Comparison of ENCODE assay signal across 8 mouse cellular contexts in genomic region chr7:93080731-93081430, GRCm38 (mm10). TPM values are rescaled to one million over a fixed set of nuclear protein-coding genes. Genes with fewer than 3 reads are reported as not detected.
DNase-seq lines count a peak whose midpoint lies in the region; ATAC-seq and TF ChIP-seq lines count a peak whose summit lies in the region.

No protein-coding gene starts in this region.

- peak overlapping the region; percentile 31 for H3K9ac ChIP-seq in ES-Bruce4 (ENCODE audit: low read depth, poor library complexity, severe bottlenecking)
- peak overlapping the region; percentile 47 for H3K9ac ChIP-seq in embryonic facial prominence, embryonic 12.5 days
- peak overlapping the region; percentile 85 for H3K9ac ChIP-seq in hindbrain, embryonic 15.5 days
- H3K9ac ChIP-seq in midbrain, embryonic 15.5 days: peak overlapping the region; percentile 85

- WGBS in embryonic facial prominence, embryonic 12.5 days: under 1% methylated on average over 45 of the region's 45 CpGs
- WGBS in hindbrain, embryonic 15.5 days: 0% methylated on average over 45 of the region's 45 CpGs
- WGBS in midbrain, embryonic 15.5 days: under 1% methylated on average over 45 of the region's 45 CpGs

- intact Hi-C loops in gastrocnemius, adult 2 months (cut with DNase I): no loop called here
- intact Hi-C loops in gastrocnemius, postnatal 14 days (cut with DNase I; ENCODE audit: low total_unique reads): no loop called here

- no peak for TF ChIP-seq CTCF in gastrocnemius, adult 2 months (IDR thresholded peaks at IDR 0.05)
- no peak for TF ChIP-seq CTCF in ES-Bruce4 (IDR thresholded peaks at IDR 0.05; ENCODE audit: low read depth, low read length)

- H3K4me1 ChIP-seq in ES-Bruce4 (ENCODE audit: control insufficient read depth, insufficient read depth, low read length): no peaks in the 10 kb centered on the region
- H3K4me1 ChIP-seq in embryonic facial prominence, embryonic 12.5 days: 0 out of 2 replicates have a peak, but pooled peaks cover 4% of the 10 kb centered on the region
- H3K4me1 ChIP-seq in hindbrain, embryonic 15.5 days (replicated peaks): peaks cover 29% of the 10 kb centered on the region
- H3K4me1 ChIP-seq in midbrain, embryonic 15.5 days: peaks cover 52% of the 10 kb centered on the region

- peak overlapping the region; percentile 78 for H3K27ac ChIP-seq in gastrocnemius, adult 2 months
- H3K27ac ChIP-seq in ES-Bruce4 (ENCODE audit: insufficient read depth, low read length): no peak overlapping the region
- no peak overlapping the region for H3K27ac ChIP-seq in embryonic facial prominence, embryonic 12.5 days
- peak overlapping the region; percentile 85 for H3K27ac ChIP-seq in hindbrain, embryonic 15.5 days (replicated peaks)
- peak overlapping the region; percentile 84 for H3K27ac ChIP-seq in midbrain, embryonic 15.5 days

- no peak for TF ChIP-seq EP300 in ES-Bruce4 (IDR thresholded peaks at IDR 0.05; ENCODE audit: insufficient read depth, low read depth, low read length)

- no peak for TF ChIP-seq POLR2A in ES-Bruce4 (IDR thresholded peaks at IDR 0.05; ENCODE audit: insufficient read depth, low read length)

- H3K4me2 ChIP-seq in embryonic facial prominence, embryonic 12.5 days (replicated peaks): peak overlapping the region; percentile 83
- peak overlapping the region; percentile 62 for H3K4me2 ChIP-seq in hindbrain, embryonic 15.5 days
- peak overlapping the region; percentile 85 for H3K4me2 ChIP-seq in midbrain, embryonic 15.5 days

- H3K27me3 ChIP-seq in ES-Bruce4 (ENCODE audit: control insufficient read depth, insufficient read depth, low read length, poor library complexity, severe bottlenecking): peaks cover 3% of the 10 kb centered on the region
- H3K27me3 ChIP-seq in embryonic facial prominence, embryonic 12.5 days: 0 out of 2 replicates have a peak, but pooled peaks cover 8% of the 10 kb centered on the region
- H3K27me3 ChIP-seq in hindbrain, embryonic 15.5 days: no peaks in the 10 kb centered on the region
- no peaks in the 10 kb centered on the region for H3K27me3 ChIP-seq in midbrain, embryonic 15.5 days (replicated peaks)

- H3K4me3 ChIP-seq in gastrocnemius, adult 2 months: peak overlapping the region; percentile 77
- H3K4me3 ChIP-seq in ES-Bruce4 (ENCODE audit: low read depth, low read length): peak overlapping the region; percentile 86
- peak overlapping the region; percentile 48 for H3K4me3 ChIP-seq in embryonic facial prominence, embryonic 12.5 days
- H3K4me3 ChIP-seq in hindbrain, embryonic 15.5 days: peak overlapping the region; percentile 91
- H3K4me3 ChIP-seq in midbrain, embryonic 15.5 days: peak overlapping the region; percentile 90

- H3K9me3 ChIP-seq in ES-Bruce4 (replicated peaks; ENCODE audit: control insufficient read depth, insufficient read depth, low read length, poor library complexity, severe bottlenecking): no peaks in the 10 kb centered on the region
- H3K9me3 ChIP-seq in embryonic facial prominence, embryonic 12.5 days: no peaks in the 10 kb centered on the region
- no peaks in the 10 kb centered on the region for H3K9me3 ChIP-seq in hindbrain, embryonic 15.5 days
- H3K9me3 ChIP-seq in midbrain, embryonic 15.5 days: no peaks in the 10 kb centered on the region

- ATAC-seq in embryonic facial prominence, embryonic 12.5 days (ENCODE audit: insufficient number of reproducible peaks, insufficient read depth, low FRiP score, low TSS enrichment): peak; percentile 17; the same call in 1 of the 2 replicates
- ATAC-seq in hindbrain, embryonic 15.5 days (ENCODE audit: low FRiP score, low read depth): peak; percentile 40
- peak; percentile 13 for ATAC-seq in midbrain, embryonic 15.5 days (replicated peaks)

- no peak for DNase-seq in gastrocnemius, adult 2 months
- DNase-seq in gastrocnemius, postnatal 10 days: no peak
- DNase-seq in thymus, postnatal 14 days: no peak
- no peak for DNase-seq in gastrocnemius, postnatal 14 days

- H3K36me3 ChIP-seq in ES-Bruce4 (ENCODE audit: control insufficient read depth, insufficient read depth, low read length, poor library complexity, severe bottlenecking): no peaks in the 10 kb centered on the region
- H3K36me3 ChIP-seq in embryonic facial prominence, embryonic 12.5 days: no peaks in the 10 kb centered on the region
- no peaks in the 10 kb centered on the region for H3K36me3 ChIP-seq in hindbrain, embryonic 15.5 days
- no peaks in the 10 kb centered on the region for H3K36me3 ChIP-seq in midbrain, embryonic 15.5 days (replicated peaks)

RNA-seq across cellular contexts. Expression of gene Fam181b, which starts 1.2 kb away (rescaled TPM):
- 1 to 10 TPM; 1.1 to 1.4 TPM for total RNA-seq in gastrocnemius, adult 2 months (2021)
- total RNA-seq in gastrocnemius, postnatal 10 days (2021): 1 to 10 TPM; 2.3 to 3.6 TPM
- 0.44 and 0.70 TPM in 2 replicates for polyA plus RNA-seq in ES-Bruce4 (2011; ENCODE audit: insufficient read depth, insufficient read length, low read depth, missing spikeins)
- 11.6 and 12.5 TPM in 2 replicates for polyA plus RNA-seq in embryonic facial prominence, embryonic 12.5 days (2016; fragmentation: Nextera tagmentation; extraction: Ambion mirVana)
- 57.1 and 65.4 TPM in 2 replicates for polyA plus RNA-seq in hindbrain, embryonic 15.5 days (2015; fragmentation: Nextera tagmentation; extraction: Ambion mirVana)
- polyA plus RNA-seq in midbrain, embryonic 15.5 days (2015; fragmentation: Nextera tagmentation; extraction: Ambion mirVana): 32.2 and 37.9 TPM in 2 replicates
- total RNA-seq in gastrocnemius, postnatal 14 days (2021): 1 to 10 TPM; 2.1 to 3.0 TPM

Comparison
In these comparisons a context has a peak if more than half of its experiments do, and no peak if none do; other contexts are left out.
1. H3K27ac ChIP-seq: peak in gastrocnemius, adult 2 months (single experiment), hindbrain, embryonic 15.5 days (single experiment) and midbrain, embryonic 15.5 days (single experiment); none in ES-Bruce4 (single experiment) and embryonic facial prominence, embryonic 12.5 days (single experiment).
2. H3K9ac ChIP-seq: peak in every context shown above with its lines; median percentile 85 in hindbrain, embryonic 15.5 days; 85 in midbrain, embryonic 15.5 days; 47 in embryonic facial prominence, embryonic 12.5 days; 31 in ES-Bruce4.
3. Peak in every context shown above with its lines, with median percentiles within 50 percentile points of each other: H3K4me3 ChIP-seq, ATAC-seq and H3K4me2 ChIP-seq.